Mouse (Mus musculus) lung, adult 2 months (tissue): ENCODE data around the gene Slc6a16.

Source experiments
- CTCF ChIP-seq: fragments of 200-500 bp; IDR thresholded peaks from 2 replicates; pipeline ENCODE4 v1.5.1; 2011; ENCODE audit warnings: mild to moderate bottlenecking, low read length, control low read depth; ENCODE audit not compliant: insufficient read depth
- POLR2A ChIP-seq: fragments of 200-500 bp; IDR thresholded peaks from 2 replicates; pipeline ENCODE4 v1.6.1; 2011; ENCODE audit warnings: low read depth, mild to moderate bottlenecking, control low read depth, low read length, borderline replicate concordance; ENCODE audit errors: extremely low read depth

GRCm38 (mm10) chr7:45204380-45205143 is 36.3 kb upstream of the Slc6a16 start, which contains the start of gene Ccdc155:
- TF ChIP-seq CTCF (no peak), POLR2A (peak; percentile 67; the same call in 1 of the 2 replicates)
